Mouse (Mus musculus) MEL (cell line): ENCODE measurements at regions not wholly inside any gene's neighbourhood (a gene's known extent, or its start where the extent isn't known, plus 50 kb on each side); places are given as distances from the start of the nearest gene placed in this dataset.

ENCODE experiments used
- CTCF ChIP-seq, 3 experiments: IDR thresholded peaks in 2 of 3; conservative IDR thresholded peaks in 1 of 3; 2 replicates each; pipeline ENCODE4 v1.5.1; 2011 to 2012; ENCODE audit warnings: low read length in 3 of 3, low read depth in 2 of 3, mild to moderate bottlenecking in 2 of 3, improper control_type of control experiment in 1 of 3, inconsistent platforms in 1 of 3, mixed read lengths in 1 of 3, moderate library complexity in 1 of 3; ENCODE audit not compliant: control insufficient read depth in 1 of 3, insufficient read depth in 1 of 3, poor library complexity in 1 of 3, severe bottlenecking in 1 of 3
- ELF1 ChIP-seq: IDR thresholded peaks from 2 replicates; pipeline ENCODE4 v1.6.1; 2014; ENCODE audit warnings: low read depth, mild to moderate bottlenecking, inconsistent platforms, low read length, improper control_type of control experiment, moderate library complexity
- EP300 ChIP-seq, 2 experiments: IDR thresholded peaks; 2 replicates each; pipeline ENCODE4 v1.6.1; 2011; ENCODE audit warnings: improper control_type of control experiment in 2 of 2, low read length in 2 of 2, low read depth in 1 of 2, mild to moderate bottlenecking in 1 of 2
- ETS1 ChIP-seq: IDR thresholded peaks from 2 replicates; pipeline ENCODE4 v1.6.1; 2012; ENCODE audit warnings: low read depth, mild to moderate bottlenecking, inconsistent platforms, low read length, improper control_type of control experiment, moderate library complexity
- GATA1 ChIP-seq: IDR thresholded peaks from 2 replicates; pipeline ENCODE4 v1.6.1; 2011; ENCODE audit warnings: low read depth, low read length, improper control_type of control experiment
- MAZ ChIP-seq: IDR thresholded peaks from 2 replicates; pipeline ENCODE4 v1.6.1; 2012; ENCODE audit warnings: low read depth, mild to moderate bottlenecking, inconsistent platforms, low read length, improper control_type of control experiment
- NRF1 ChIP-seq: IDR thresholded peaks from 2 replicates; pipeline ENCODE4 v1.6.1; 2014; ENCODE audit warnings: low read depth, mild to moderate bottlenecking, inconsistent platforms, low read length, improper control_type of control experiment, moderate library complexity; ENCODE audit not compliant: poor library complexity, insufficient read depth, severe bottlenecking
- POLR2A ChIP-seq, 2 experiments: IDR thresholded peaks; 2 replicates each; pipeline ENCODE4 v1.6.1; 2011 to 2012; ENCODE audit warnings: low read length in 2 of 2, mild to moderate bottlenecking in 2 of 2, control low read depth in 1 of 2, improper control_type of control experiment in 1 of 2, low read depth in 1 of 2, moderate library complexity in 1 of 2; ENCODE audit not compliant: control insufficient read depth in 1 of 2, insufficient read depth in 1 of 2, poor library complexity in 1 of 2
- UBTF ChIP-seq: IDR thresholded peaks from 2 replicates; pipeline ENCODE4 v1.6.1; 2012; ENCODE audit warnings: low read depth, mild to moderate bottlenecking, inconsistent platforms, low read length, improper control_type of control experiment, moderate library complexity, borderline replicate concordance; ENCODE audit not compliant: insufficient read depth
- USF1 ChIP-seq: IDR thresholded peaks from 2 replicates; pipeline ENCODE4 v1.6.1; 2014; ENCODE audit warnings: low read depth, mild to moderate bottlenecking, inconsistent platforms, low read length, improper control_type of control experiment, moderate library complexity

DNA sequence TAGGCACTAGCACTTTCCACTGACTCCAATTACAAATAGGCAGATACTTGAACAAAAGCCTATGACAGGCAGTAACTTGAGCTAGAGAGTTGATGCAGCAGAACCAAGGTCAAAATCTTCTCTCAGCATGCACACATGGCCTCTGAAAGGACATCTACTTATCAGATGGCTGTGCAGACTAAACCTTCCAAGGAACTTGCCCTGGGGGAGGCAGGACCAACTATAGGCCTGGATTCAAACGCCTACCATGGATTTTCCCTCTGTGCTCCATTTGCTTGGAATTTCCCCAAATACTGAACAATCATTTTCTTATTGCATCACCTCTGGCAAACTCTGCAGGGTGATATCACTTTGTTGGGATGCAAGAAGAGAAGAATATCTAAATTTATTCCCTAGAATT lies 337.8 kb upstream of the Cited2 start:
- no peak for TF ChIP-seq USF1
- TF ChIP-seq EP300 (IDR thresholded peaks at IDR 0.05; ENCODE audit: low read depth in 1 of 2, low read length in 2 of 2) = no peak
- no peak for TF ChIP-seq CTCF (IDR thresholded peaks at IDR 0.05 in 2 of 3, conservative IDR thresholded peaks at IDR 0.05 in 1 of 3; ENCODE audit: control insufficient read depth in 1 of 3, insufficient read depth in 1 of 3, low read depth in 2 of 3, low read length in 3 of 3, poor library complexity in 1 of 3, severe bottlenecking in 1 of 3)
- TF ChIP-seq MAZ = no peak
- TF ChIP-seq GATA1 = no peak
- TF ChIP-seq ELF1 = no peak
- no peak for TF ChIP-seq UBTF
- TF ChIP-seq ETS1 = no peak
- TF ChIP-seq NRF1 = no peak
- no peak for TF ChIP-seq POLR2A (IDR thresholded peaks at IDR 0.05; ENCODE audit: control insufficient read depth in 1 of 2, insufficient read depth in 1 of 2, low read depth in 1 of 2, low read length in 2 of 2, poor library complexity in 1 of 2)
